Mouse (Mus musculus) embryonic stem cell, embryonic (primary cell): ENCODE results near the gene Srms.

Experiments used
- CTCF ChIA-PET, 4 experiments: fragments of 300-600 bp in 2 of 4; fragments of 350-600 bp in 2 of 4; sonication (Branson Sonifier 250); formaldehyde crosslinking; loops; one replicate each; lab custom pipeline; 2022; ENCODE audit warnings: inconsistent platforms in 2 of 4; lab: Charles Lee
- POLR2A ChIA-PET, 4 experiments: fragments of 300-600 bp in 2 of 4; fragments of 350-600 bp in 2 of 4; sonication (Branson Sonifier 250); formaldehyde crosslinking; loops; one replicate each; lab custom pipeline; 2022; ENCODE audit warnings: antibody characterized with exemption in 4 of 4, inconsistent platforms in 1 of 4; lab: Charles Lee

Srms gene

DNA sequence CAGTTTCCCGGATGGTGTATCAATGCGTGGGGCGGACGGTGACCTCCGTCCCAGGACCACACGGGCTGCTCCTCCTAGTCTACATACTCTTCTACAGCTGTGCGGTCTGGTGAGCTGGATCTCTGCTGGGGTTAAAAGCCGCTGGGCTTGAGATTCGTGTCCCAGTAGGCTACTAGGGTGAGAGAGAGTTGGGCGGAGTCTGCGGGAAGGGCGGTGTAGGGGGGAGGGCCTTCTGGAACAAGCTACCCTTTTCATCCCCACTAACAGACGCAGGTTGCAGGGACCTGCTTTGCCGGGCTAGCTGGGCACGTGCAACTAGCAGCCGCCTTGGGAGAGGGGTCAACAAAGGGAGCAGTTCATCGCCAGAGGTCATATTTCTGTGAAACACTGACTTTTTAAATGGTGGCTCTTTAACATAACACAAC lies at the start of gene Srms:
Srms (minus strand) TSS at position 165 of the 425 bp plus-strand sequence.
- CTCF ChIA-PET, result interaction anchor here (0.6 to 1.5 kb wide), 11 partner anchors 12 to 468 kb away, joined by 3 to 5 read pairs (median 3); partner anchors contain the start of gene Ppdpf (in 3 of the 4)
- POLR2A ChIA-PET, result interaction anchor here in 3 of 4 experiments (0.6 to 5.0 kb wide), 15 partner anchors 9 to 107 kb away, joined by 3 to 34 read pairs (median 4); partner anchors contain the start of genes Ppdpf (in 2 of the 3), Fndc11 (in 1 of the 3) and Rtel1 (in 1 of the 3)

DNA sequence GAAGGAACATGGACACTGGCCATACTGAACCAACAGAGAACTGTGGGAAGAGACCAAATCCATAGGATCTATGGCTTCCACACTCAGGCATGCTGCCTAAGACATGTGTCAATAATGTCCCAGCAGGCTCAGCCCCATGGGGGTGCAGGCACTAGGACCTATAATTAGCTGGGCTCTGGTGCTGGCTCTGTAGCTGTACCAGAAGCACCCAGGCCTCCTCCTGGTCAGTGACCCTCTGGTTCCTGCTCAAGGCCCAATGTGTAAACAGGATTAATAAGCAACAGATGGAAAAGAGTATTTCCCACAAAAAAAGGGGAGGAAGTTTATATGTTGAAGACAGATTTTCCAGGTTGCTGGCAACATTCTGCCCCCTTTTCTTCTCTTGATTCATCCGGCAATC lies 40.3 kb upstream of the Srms start:
- CTCF ChIA-PET, result no interaction called here
- POLR2A ChIA-PET, result interaction anchor here in 2 of 4 experiments (0.6 to 2.5 kb wide), 3 partner anchors 10 to 23 kb away, joined by 3 to 7 read pairs (median 3); partner anchors contain the start of gene Helz2 (in 1 of the 2)

DNA sequence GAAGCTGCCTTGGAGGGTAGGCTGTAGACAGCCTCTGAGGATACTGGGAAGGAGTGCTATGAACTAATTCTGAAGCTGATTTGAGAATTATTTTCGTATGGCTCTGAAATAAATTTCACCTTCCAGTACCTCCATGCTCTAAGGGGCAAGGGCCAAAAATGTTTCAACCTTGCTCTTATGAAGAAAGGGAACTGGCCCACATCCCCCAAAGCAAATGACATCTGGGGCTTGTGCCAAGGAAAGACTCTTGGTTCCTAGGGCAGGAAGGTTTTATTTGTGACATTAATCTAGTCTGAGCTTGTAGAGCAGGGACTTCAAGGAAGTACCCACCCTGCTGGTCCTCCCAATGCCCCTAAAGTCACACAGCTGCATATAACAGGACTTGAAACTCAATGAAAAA lies 38.9 kb upstream of the Srms start:
- CTCF ChIA-PET, result interaction anchor here in 1 of 4 experiments (0.6 kb wide), 1 partner anchor 62 kb away, joined by 3 read pairs; no protein-coding TSS in a partner anchor
- POLR2A ChIA-PET, result interaction anchor here in 2 of 4 experiments (1.2 to 2.5 kb wide), 2 partner anchors 8 kb away, joined by 4 to 7 read pairs; no protein-coding TSS in a partner anchor

DNA sequence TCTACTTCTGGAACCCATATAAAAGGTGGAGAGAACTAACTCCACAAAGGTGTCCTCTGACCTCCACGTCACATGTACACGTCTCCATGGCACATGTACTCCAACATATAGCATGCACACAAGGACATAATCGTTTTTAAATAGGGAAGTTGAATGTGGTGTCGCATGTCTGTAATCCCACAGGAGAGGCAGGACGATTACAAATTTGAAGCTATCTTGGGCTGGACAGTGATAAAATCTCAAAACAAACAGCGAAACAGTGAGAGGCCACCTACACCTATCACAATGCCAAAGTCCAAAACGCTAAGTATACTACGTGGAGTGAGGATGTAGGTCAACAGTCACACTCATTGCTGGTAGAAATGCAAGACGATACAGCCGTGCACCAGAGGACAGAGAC lies 36.2 kb upstream of the Srms start:
- CTCF ChIA-PET, result interaction anchor here in 1 of 4 experiments (0.6 to 0.7 kb wide), 2 partner anchors 321 to 523 kb away, joined by 3 to 5 read pairs; no protein-coding TSS in a partner anchor
- POLR2A ChIA-PET, result interaction anchor here in 1 of 4 experiments (0.6 to 1.0 kb wide), 2 partner anchors 30 to 42 kb away, joined by 3 to 4 read pairs; partner anchors contain the start of gene Fndc11

DNA sequence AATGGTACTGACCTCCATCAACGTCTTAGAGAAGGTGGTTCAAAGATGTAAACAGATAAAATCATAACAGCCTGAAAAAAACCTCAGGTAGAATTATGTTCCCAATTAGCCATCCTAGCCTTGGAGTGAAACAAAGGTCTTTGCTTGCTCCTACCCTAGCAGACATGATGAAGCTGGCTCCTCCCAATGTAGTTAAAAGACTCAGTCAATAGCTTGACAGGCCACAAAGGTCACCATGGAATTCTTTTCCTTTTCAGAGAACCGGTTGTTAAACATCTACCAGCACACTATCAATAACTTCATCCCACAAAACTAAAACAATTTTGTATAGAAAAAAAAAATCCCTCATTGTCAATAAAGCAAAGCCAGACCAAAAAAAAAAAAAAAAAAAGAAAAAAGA lies 32.0 kb upstream of the Srms start:
- POLR2A ChIA-PET, result interaction anchor here in 3 of 4 experiments (0.6 to 2.3 kb wide), 13 partner anchors 12 to 657 kb away, joined by 3 to 11 read pairs (median 3); partner anchors contain the start of genes Ppdpf (in 2 of the 3), Fndc11 (in 1 of the 3), Srms (in 1 of the 3) and Stmn3 (in 1 of the 3)
- CTCF ChIA-PET, result interaction anchor here in 2 of 4 experiments (0.6 to 1.1 kb wide), 2 partner anchors 43 to 58 kb away, joined by 3 read pairs; partner anchors contain the start of gene Ppdpf (in 1 of the 2)

DNA sequence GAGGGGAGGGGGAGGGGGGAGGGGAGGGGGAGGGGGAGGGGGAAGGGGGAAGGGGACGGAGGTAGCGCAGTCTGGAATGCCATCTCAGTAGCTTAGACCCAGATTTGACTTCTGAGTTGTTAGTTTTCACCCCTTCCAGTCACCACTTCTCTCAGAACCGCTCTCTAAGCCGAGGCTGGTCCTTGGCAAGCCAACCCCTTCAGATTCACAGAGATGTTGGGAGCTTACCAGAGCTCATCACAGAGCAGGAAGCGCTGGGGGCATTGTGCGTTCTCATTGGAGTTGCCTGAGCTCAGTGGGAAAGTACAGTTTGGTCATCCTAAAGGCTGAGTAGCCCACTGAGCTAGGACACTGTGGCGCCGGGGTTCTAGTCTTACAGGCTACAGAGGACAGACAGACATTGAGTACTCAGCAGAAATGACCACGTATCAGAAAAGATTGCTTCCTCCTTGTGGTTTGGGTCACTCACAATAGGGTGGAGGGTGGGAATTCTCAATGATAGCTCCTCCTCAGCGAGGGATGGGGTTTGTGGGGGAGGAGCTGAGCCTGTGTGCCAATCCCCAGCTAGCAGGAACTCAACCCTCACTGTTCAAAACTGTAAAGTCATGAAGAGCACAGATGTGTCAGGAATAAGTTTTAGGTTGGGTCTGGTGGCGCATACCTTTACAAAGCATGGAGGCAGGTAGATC lies 30.9 kb upstream of the Srms start:
- ChIA-PET POLR2A (interaction anchor here (0.6 to 2.7 kb wide), 47 partner anchors 8 to 512 kb away, joined by 3 to 25 read pairs (median 5); partner anchors contain the start of genes Fndc11 (in 3 of the 4), Ppdpf (in 3 of the 4), Srms (in 3 of the 4) and Arfrp1 (in 1 of the 4)), CTCF (interaction anchor here (0.6 to 1.7 kb wide), 8 partner anchors 45 to 90 kb away, joined by 3 to 16 read pairs (median 4); partner anchors contain the start of gene Ppdpf (in 2 of the 4))

DNA sequence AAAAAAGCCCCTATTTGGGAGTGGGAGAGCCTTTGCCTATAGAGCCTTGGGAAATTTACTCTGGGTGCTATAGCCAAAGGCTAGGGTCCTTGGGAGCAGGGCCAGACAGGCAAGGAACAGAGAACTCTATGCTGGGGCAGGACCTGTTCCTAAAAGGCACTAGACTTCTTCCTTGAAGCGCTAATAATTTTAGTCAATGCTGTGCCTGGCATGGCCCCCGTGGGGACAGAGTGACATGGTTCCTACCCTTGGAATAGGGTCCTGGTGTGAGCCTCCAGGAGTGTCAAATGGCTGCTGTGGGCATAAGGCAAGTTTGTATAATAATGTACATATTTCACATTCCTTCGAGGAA lies 29.3 kb upstream of the Srms start:
- CTCF ChIA-PET, result interaction anchor here in 2 of 4 experiments (0.7 to 1.0 kb wide), 4 partner anchors 12 to 1800 kb away, joined by 3 to 10 read pairs (median 4); partner anchors contain the start of gene Ptk6 (in 1 of the 2)
- POLR2A ChIA-PET, result interaction anchor here in 3 of 4 experiments (0.5 to 2.7 kb wide), 6 partner anchors 9 to 1168 kb away, joined by 3 to 9 read pairs (median 4); partner anchors contain the start of gene Ppdpf (in 1 of the 3)

DNA sequence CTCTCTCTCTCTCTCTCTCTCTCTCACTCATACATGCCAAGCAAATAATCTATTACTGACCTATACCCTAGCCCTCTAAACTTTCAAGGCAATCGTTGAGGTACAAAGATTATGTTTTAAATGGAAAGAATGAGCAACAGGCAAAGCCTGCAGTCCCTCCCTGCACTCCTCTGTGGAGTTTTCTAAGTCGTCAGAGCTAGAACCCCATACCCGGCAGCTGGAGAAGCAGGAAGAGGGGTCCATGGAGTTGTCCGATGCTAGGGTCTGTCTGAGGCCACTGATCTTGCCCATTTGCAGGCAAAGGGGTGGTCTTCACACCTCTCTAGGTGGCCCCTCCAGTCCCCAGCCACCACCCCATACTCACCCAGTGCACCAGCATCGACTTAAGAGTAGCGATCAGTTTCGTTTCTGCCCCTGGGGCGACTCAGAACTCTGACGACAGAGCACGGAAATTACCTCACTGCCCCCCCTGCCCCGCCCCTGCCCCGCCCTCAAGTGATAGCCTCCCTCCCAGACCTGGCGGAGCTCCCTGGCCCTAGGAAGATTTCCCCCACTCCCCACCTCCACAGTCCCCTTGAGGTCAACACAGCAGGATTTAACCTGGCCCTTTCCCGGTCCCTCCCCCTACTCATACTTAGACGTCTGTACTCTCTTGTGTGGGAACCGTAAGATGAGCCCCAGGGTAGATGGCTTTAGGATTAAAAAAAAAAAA lies 28.8 kb upstream of the Srms start, which contains the start of gene Helz2:
Helz2 (minus strand) TSS at position 426 of the 712 bp plus-strand sequence.
- POLR2A ChIA-PET, result interaction anchor here in 3 of 4 experiments (0.5 to 2.7 kb wide), 7 partner anchors 8 to 1167 kb away, joined by 3 to 9 read pairs (median 4); partner anchors contain the start of gene Ppdpf (in 1 of the 3)
- CTCF ChIA-PET, result interaction anchor here in 3 of 4 experiments (0.6 to 1.0 kb wide), 6 partner anchors 12 to 326 kb away, joined by 3 to 10 read pairs (median 4); partner anchors contain the start of genes Ppdpf (in 1 of the 3) and Ptk6 (in 1 of the 3)

DNA sequence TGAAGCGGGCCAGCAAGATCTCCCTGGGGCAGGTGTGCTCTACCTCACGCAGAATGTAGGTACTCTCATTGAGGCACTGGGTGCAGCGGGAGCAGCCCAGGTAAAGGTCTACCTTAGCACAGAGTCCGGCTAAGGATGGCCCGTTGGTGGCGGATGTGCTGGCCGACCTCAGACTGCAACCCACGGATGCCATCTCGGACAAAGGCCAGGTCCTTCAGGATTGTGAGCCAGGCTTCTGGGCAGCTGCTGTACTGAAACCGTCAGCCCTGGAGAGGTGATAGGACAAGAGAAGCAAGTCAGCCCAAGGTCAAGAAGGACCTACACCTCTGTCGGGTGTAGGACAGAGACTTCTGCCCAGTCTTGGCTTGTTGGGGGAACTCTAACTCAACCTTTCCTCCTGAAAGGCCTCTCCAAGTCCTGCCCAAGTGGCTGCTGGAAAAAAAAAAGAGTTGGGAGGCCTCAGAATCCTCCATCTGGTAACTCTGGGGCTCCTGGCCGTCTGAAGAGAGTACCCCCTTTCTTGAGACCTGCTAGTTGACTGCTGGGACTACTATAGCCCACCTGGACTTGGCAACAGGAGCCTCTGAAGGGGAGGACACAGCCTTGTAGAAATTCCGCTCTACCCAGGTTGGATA lies 27.9 kb upstream of the Srms start:
- ChIA-PET POLR2A (interaction anchor here in 2 of 4 experiments (0.6 to 1.3 kb wide), 4 partner anchors 8 to 138 kb away, joined by 3 to 8 read pairs (median 3); no protein-coding TSS in a partner anchor), CTCF (interaction anchor here in 1 of 4 experiments (0.9 kb wide), 1 partner anchor 54 kb away, joined by 3 read pairs; the partner anchor contains the start of gene Ppdpf)

DNA sequence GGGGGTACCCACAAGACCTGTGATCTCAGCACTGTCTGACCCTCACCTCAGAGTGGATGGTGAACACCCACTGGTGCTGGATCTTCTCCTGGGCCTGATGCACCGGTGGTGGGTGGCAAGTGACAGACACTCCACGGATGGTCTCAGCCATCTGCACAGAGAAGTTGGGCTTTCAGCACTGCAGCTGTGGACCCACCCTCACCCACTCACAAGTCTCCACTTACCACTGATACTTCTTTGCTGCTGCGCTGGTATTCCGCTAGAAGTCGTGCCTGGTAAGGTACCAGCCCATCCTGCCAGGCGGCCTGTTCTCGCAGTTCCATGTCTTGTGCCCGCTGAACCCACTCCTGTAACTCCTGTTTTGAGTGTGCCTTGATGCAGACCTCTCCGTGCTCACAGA lies 26.3 kb upstream of the Srms start:
- CTCF ChIA-PET, result no interaction called here
- POLR2A ChIA-PET, result no interaction called here

DNA sequence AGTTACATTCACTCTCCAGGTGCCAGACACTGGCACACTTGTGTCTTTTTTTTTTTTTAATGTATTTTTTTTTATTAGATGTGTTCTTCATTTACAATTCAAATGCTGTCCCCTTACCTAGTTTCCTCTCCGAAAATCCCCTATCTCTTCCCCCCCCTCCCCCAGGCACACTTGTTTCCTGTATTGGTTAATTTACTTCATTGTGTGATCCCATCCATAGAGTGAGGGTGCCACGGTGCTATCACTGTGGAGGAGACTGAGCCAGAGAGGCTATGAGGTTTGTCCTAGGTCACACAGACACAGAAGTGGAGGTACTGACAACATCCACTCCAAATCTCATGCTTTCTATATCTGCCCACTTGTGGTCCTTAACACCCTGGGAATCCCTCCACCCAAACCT lies 25.9 kb upstream of the Srms start:
- CTCF ChIA-PET, result interaction anchor here in 1 of 4 experiments (2.7 kb wide), 1 partner anchor 52 kb away, joined by 7 read pairs; the partner anchor contains the start of gene Ppdpf
- POLR2A ChIA-PET, result interaction anchor here in 2 of 4 experiments (0.6 to 2.0 kb wide), 2 partner anchors 46 to 52 kb away, joined by 3 to 6 read pairs; partner anchors contain the start of gene Ppdpf (in 1 of the 2)

DNA sequence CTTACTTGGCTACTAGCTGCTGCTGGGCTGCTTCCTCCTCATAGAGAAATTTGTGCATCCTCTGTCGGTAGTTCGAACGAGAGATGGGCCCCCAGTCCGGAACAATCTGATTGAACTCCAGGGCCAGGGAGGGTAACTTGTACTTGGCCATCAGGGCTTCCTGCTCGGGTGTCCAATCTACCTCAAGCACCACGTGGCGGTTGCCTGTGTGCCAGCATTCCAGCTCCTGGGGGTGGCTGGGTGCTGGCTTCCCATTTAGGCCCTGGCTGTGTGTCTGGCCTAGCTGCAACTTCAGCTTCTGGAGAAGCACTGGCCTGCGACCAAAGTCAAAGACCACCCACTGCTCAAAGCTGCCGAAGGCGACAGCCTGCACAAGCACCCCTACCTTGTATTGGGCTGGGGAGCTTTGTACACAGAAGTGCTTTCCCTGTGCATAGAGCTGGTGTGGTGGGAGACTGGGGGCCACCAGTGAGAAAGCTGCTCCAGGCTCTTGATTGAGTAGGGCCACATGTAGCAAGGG lies 25.2 kb upstream of the Srms start:
- ChIA-PET POLR2A (interaction anchor here in 1 of 4 experiments (2.0 kb wide), 1 partner anchor 51 kb away, joined by 6 read pairs; the partner anchor contains the start of gene Ppdpf), CTCF (interaction anchor here in 2 of 4 experiments (0.6 to 2.7 kb wide), 2 partner anchors 51 to 216 kb away, joined by 3 to 7 read pairs; partner anchors contain the start of gene Ppdpf (in 1 of the 2))

DNA sequence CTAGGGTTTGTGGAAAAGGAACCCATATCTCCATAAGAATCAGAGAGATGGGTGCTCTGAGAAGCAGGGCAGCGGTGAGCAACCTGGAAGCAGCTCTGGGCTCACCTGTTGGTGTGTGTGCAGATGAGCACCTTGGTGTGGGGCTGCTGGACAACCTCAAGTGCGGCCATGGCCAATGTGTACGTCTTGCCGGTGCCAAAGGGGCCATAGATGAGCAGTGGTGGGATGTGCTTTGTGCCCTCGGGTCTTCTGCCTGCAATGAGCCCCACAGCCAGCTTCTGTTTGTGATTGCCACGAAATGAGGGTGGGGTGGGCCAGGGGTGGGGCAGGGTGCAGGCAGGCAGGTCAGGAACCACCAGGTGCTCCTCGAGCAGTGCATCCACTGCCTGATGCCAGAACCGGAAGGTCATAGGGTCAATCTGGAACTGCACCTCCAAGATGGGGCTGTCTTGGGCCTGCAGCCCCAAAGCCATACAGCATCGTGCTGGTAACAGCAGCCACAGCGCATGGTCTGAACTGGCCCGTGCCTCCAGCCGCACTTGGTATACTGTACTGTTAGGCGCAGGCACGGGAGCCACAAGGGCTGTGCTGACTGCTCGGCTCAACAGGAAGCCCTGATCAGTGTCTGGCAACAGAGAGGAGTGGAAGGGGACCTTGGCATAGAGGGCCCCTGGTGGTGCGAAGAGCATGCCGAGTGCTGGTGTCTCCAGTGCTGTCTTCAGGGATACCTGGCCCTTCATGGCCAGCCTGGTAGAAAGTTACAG lies 24.4 kb upstream of the Srms start:
- ChIA-PET CTCF (interaction anchor here in 2 of 4 experiments (0.6 to 2.7 kb wide), 3 partner anchors 51 to 269 kb away, joined by 3 to 7 read pairs (median 6); partner anchors contain the start of gene Ppdpf (in 2 of the 2)), POLR2A (interaction anchor here in 1 of 4 experiments (2.0 to 9.4 kb wide), 2 partner anchors 18 to 50 kb away, joined by 6 to 42 read pairs; partner anchors contain the start of genes Fndc11 and Ppdpf)

DNA sequence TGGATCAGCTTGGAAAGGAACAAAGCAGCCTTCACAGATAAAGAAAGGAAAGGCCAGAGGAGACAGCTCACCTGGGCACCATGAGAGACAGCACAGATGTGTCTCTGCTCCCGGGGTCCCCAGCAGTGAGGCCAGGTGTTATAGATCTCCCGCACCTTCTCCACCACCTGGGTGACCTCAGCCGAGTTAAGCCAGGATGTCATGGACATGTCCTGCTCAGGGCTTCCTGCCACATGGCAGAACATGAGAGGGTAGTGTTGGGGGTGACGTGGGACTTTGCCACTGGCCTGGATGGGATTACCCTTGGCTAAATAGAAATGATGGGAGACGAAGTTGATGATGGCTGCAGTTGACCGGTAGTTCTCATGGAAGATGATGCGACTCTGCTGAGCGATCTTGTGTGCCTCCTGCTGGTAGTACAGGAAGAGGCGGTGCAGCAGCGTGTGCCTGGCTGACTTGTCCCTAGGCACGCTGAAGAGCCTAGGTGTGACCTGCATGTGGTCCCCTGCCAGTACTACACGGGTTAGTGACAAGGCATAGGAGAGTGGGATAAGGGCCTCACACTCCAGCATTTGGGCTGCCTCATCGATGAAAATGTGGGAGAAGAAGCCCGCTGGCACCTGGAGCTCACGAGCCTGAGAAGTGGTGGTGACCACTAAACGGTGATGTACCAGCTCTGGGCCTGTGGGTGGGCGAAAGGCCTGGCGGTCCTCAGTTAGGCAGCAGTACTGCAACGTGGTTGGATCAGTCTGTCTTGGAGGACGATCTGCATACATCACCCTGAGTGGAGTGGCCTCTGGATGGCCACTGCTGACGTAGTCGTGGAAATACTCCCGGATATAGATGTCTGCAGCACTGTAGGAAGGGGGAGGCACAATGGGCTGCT lies 22.9 kb upstream of the Srms start:
- CTCF ChIA-PET, result interaction anchor here in 3 of 4 experiments (0.6 to 2.7 kb wide), 6 partner anchors 15 to 50 kb away, joined by 3 to 7 read pairs (median 4); partner anchors contain the start of genes Fndc11 (in 1 of the 3) and Ppdpf (in 1 of the 3)
- POLR2A ChIA-PET, result interaction anchor here in 3 of 4 experiments (0.7 to 9.4 kb wide), 9 partner anchors 8 to 84 kb away, joined by 3 to 42 read pairs (median 4); partner anchors contain the start of genes Fndc11 (in 3 of the 3), Ppdpf (in 2 of the 3) and Rtel1 (in 1 of the 3)
